Mouse (Mus musculus) lung, adult 2 months (tissue): ENCODE measurements around the gene Sned1.

ENCODE experiments used
- CTCF ChIP-seq: fragments of 200-500 bp; IDR thresholded peaks from 2 replicates; pipeline ENCODE4 v1.5.1; 2011; ENCODE audit warnings: mild to moderate bottlenecking, low read length, control low read depth; ENCODE audit not compliant: insufficient read depth
- POLR2A ChIP-seq: fragments of 200-500 bp; IDR thresholded peaks from 2 replicates; pipeline ENCODE4 v1.6.1; 2011; ENCODE audit warnings: low read depth, mild to moderate bottlenecking, control low read depth, low read length, borderline replicate concordance; ENCODE audit errors: extremely low read depth

DNA sequence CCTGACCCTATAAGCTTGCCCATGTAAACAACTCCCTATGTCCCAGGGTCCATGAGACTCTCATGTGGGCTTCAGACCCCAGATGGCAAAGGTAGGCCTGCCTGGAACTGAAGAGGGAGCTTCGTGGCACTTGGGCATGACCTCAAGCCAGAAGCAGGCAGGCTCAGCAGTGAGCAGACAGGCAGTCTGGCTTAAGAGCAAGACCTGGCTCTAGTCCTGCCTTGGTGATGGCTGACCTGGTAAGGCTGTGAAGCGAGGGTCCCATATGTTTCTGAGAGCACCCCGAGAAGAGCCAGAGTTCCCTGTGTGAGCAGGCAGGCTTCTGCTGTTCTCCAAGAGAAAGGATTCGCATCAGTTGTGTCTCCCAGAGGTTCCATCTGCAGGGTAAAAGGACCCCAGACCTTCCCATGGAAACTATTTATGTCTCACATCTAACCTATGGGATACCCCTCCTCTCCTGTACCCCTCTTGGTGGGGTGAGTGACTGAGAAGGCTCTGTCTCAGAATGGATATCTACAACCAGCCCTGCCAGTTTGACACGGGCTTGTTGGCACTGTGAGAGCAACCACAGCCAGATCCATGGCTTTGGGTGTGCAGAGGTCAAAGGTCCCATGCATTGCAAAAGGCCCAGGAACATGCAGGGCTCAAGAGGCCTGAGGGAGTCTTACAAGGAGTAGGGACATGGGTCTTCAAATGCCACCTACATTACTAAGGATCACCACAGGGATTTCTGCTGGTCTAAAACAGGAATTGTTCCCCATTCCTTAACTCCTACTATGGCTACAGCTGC, 9.7 kb upstream of the Sned1 start:
- TF ChIP-seq CTCF = no peak
- no peak for TF ChIP-seq POLR2A
